Mouse (Mus musculus) heart, embryonic 11.5 days (tissue): ENCODE data around the gene Fgl2. TPM values are rescaled to one million over a fixed set of nuclear protein-coding genes. Genes with fewer than 3 reads are reported as not detected.

ENCODE experiments used
- ATAC-seq: fragments of 200-750 bp; cut with Nextera tagmentation; replicated peaks from 2 replicates; pipeline ENCODE4 v1.8.0; 2017; ENCODE audit warnings: moderate library complexity; ENCODE audit not compliant: insufficient number of reproducible peaks, low FRiP score, low TSS enrichment
- H3K27ac ChIP-seq: fragments of 300-500 bp; sonication (generic); 2 replicates; pipeline ENCODE4 v1.5.1; 2014; ENCODE audit warnings: mild to moderate bottlenecking, low read depth, low read length
- H3K27me3 ChIP-seq: fragments of 300-500 bp; sonication (generic); 2 replicates; pipeline ENCODE4 v1.6.1; 2014; ENCODE audit warnings: mild to moderate bottlenecking, low read length, mixed read lengths; ENCODE audit not compliant: control insufficient read depth, insufficient read depth
- H3K36me3 ChIP-seq: fragments of 300-500 bp; sonication (generic); 2 replicates; pipeline ENCODE4 v1.6.1; 2014; ENCODE audit warnings: mild to moderate bottlenecking, low read length, moderate library complexity, mixed read lengths; ENCODE audit not compliant: control insufficient read depth, insufficient read depth
- H3K4me1 ChIP-seq: fragments of 300-500 bp; sonication (generic); 2 replicates; pipeline ENCODE4 v1.6.1; 2014; ENCODE audit warnings: low read length; ENCODE audit not compliant: control insufficient read depth, insufficient read depth
- H3K4me2 ChIP-seq: fragments of 300-500 bp; sonication (generic); 2 replicates; pipeline ENCODE4 v1.6.1; 2014; ENCODE audit warnings: mild to moderate bottlenecking, moderate library complexity
- H3K4me3 ChIP-seq: fragments of 300-500 bp; sonication (generic); 2 replicates; pipeline ENCODE4 v1.5.1; 2014; ENCODE audit warnings: low read depth, low read length
- H3K9ac ChIP-seq: fragments of 300-500 bp; sonication (generic); 2 replicates; pipeline ENCODE4 v1.6.1; 2014; ENCODE audit warnings: mild to moderate bottlenecking, low read depth, low read length, moderate library complexity
- H3K9me3 ChIP-seq: fragments of 300-500 bp; sonication (generic); replicated peaks from 2 replicates; pipeline ENCODE4 v1.6.1; 2016; ENCODE audit warnings: low read length; ENCODE audit not compliant: control insufficient read depth
- WGBS: fragments of 180-500 bp; shearing (Covaris S2); extraction: QIAGEN DNeasy Blood & Tissue Kit; methylation state at CpG from one replicate; pipeline ENCODE4 v1.1.7; 2014; ENCODE audit not compliant: insufficient replicate concordance; 5-methylcytosine and 5-hydroxymethylcytosine counted together
- polyA plus RNA-seq: library from polyadenylated mRNA; unstranded; fragments of >200 nt; fragmentation: Nextera tagmentation; extraction: Ambion mirVana; gene quantifications from 2 replicates; pipeline ENCODE4 v1.2.1, GENCODE M21; 2014

The Fgl2 gene
- polyA plus RNA-seq, 1 experiment from 2014 or later, result 19.9 TPM

DNA sequence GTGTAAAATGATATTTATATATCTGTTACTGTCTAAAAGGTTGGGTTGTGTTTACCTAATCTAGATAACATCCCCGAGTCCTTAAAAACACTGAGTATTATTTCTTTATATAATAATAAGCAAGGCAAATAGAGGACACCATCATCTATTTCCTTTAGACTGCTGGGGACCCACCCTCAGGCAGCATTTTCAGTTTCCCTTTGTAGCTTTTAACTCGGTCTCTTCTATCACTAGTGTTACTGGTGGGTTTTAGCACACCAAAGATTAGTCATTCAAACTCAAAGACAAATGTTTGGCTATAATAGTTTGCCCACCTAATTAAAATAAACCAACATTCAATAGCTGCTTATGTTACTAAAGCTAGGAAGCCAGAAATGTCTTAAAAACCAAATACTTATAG is 6.0 kb downstream of the Fgl2 start:
- H3K36me3 ChIP-seq, result no peaks in the 10 kb centered on the region
- WGBS, result 55% methylated on average over 2 of the region's 2 CpGs
- H3K4me1 ChIP-seq, result peaks cover 15% of the 10 kb centered on the region
- no peak overlapping the region for H3K27ac ChIP-seq
- ATAC-seq, result no peak
- H3K4me3 ChIP-seq, result no peak overlapping the region
- H3K9ac ChIP-seq, result no peak overlapping the region
- no peak overlapping the region for H3K4me2 ChIP-seq
- H3K9me3 ChIP-seq, result no peaks in the 10 kb centered on the region
- H3K27me3 ChIP-seq, result no peaks in the 10 kb centered on the region

DNA sequence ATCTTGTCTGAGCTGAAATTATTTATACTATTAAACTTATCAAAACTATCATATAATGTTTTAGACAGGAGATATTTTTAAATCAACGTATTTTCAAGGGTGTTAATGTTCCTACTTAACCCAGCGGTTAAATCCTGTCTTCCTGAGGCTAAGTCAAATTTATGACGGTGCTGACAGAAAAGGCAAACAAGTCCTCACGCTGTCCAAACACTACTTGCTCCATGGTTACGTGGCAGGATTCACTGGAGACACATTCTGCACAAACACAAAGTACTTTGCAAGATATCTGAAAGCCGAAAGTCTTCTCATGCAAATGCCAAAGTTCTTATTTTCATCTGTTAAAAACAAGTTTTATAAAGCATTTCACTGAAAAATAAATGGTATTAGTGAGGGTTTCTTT is 9.5 kb downstream of the Fgl2 start:
- Histone ChIP-seq H3K4me2 (no peak overlapping the region), H3K9ac (no peak overlapping the region), H3K27me3 (no peaks in the 10 kb centered on the region), H3K4me1 (peaks cover 22% of the 10 kb centered on the region), H3K36me3 (no peaks in the 10 kb centered on the region), H3K4me3 (no peak overlapping the region), H3K27ac (no peak overlapping the region), H3K9me3 (no peaks in the 10 kb centered on the region)
- ATAC-seq, result no peak
- 63% methylated on average over 6 of the region's 6 CpGs for whole genome bisulfite sequencing

DNA sequence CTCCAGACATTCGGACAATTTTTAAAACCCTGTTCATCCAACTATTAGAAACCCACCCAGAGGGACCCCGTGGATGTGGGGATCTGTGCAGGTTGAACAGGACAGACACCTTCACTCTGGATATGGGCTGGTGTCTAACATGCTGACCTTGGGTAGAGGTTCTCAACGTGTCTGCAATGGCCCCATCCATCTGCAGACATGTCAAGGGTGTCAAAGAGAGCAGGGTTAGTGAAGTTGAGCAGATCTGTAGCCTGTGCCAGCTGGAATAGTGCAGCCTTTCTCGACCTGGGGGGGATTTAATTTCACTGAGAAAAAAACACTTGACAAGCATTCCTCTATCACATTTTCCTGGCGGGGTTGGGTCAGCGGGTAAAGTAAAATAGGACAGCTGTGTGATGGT is 10.2 kb downstream of the Fgl2 start:
- Histone ChIP-seq H3K9ac (no peak overlapping the region), H3K27me3 (no peaks in the 10 kb centered on the region), H3K27ac (no peak overlapping the region), H3K36me3 (no peaks in the 10 kb centered on the region), H3K4me1 (peaks cover 22% of the 10 kb centered on the region), H3K4me2 (no peak overlapping the region), H3K4me3 (no peak overlapping the region), H3K9me3 (no peaks in the 10 kb centered on the region)
- 53% methylated on average over 6 of the region's 6 CpGs for WGBS
- no peak for ATAC-seq

- Histone ChIP-seq H3K9ac (0 out of 2 replicates have a peak overlapping the region, but pooled peaks have one; percentile 34), H3K27ac (no peak overlapping the region), H3K27me3 (no peaks in the 10 kb centered on the region), H3K4me3 (no peak overlapping the region), H3K4me2 (peak overlapping the region; percentile 19; the same call in 1 of the 2 replicates), H3K4me1 (peaks cover 22% of the 10 kb centered on the region), H3K36me3 (no peaks in the 10 kb centered on the region), H3K9me3 (no peaks in the 10 kb centered on the region)
- ATAC-seq, result no peak; the same call in 1 of the 2 replicates
- WGBS, result 24% methylated on average over 14 of the region's 14 CpGs
Observed at GRCm38 (mm10) chr5:21383392-21384251, 11.2 kb downstream of the Fgl2 start.

- Histone ChIP-seq H3K36me3 (no peaks in the 10 kb centered on the region), H3K9me3 (no peaks in the 10 kb centered on the region), H3K4me3 (no peak overlapping the region), H3K9ac (no peak overlapping the region), H3K4me1 (peaks cover 18% of the 10 kb centered on the region), H3K27ac (no peak overlapping the region), H3K4me2 (no peak overlapping the region), H3K27me3 (no peaks in the 10 kb centered on the region)
- no peak for ATAC-seq
- WGBS, result 69% methylated on average over 13 of the region's 13 CpGs
Observed at GRCm38 (mm10) chr5:21384252-21384960, 12.0 kb downstream of the Fgl2 start.

DNA sequence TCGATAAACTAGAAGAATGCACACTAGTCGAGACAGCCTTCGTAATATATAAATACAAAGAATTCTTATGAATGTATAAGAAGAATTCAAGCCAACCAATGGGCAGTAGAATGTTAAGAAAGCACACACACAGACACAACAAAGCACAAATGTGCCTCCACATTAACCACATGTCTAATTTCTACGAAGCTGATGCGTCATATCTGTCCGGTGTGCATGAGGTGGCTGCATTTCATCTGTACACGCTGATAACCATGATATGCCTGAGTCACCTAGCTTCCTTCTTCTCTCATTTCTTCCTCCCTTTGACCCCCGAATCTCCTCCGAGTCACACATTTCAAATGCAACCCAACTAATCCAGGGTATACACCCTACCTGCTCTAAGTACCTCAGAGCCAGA is 12.5 kb downstream of the Fgl2 start:
- no peak for ATAC-seq
- peaks cover 16% of the 10 kb centered on the region for H3K4me1 ChIP-seq
- no peak overlapping the region for H3K27ac ChIP-seq
- H3K4me3 ChIP-seq, result no peak overlapping the region
- H3K27me3 ChIP-seq, result no peaks in the 10 kb centered on the region
- H3K9me3 ChIP-seq, result no peaks in the 10 kb centered on the region
- 86% methylated on average over 9 of the region's 9 CpGs for WGBS
- no peak overlapping the region for H3K9ac ChIP-seq
- no peak overlapping the region for H3K4me2 ChIP-seq
- no peaks in the 10 kb centered on the region for H3K36me3 ChIP-seq

- Histone ChIP-seq H3K4me3 (no peak overlapping the region), H3K9me3 (no peaks in the 10 kb centered on the region), H3K27ac (no peak overlapping the region), H3K4me2 (no peak overlapping the region), H3K27me3 (no peaks in the 10 kb centered on the region), H3K36me3 (no peaks in the 10 kb centered on the region), H3K9ac (no peak overlapping the region), H3K4me1 (peaks cover 19% of the 10 kb centered on the region)
- ATAC-seq, result no peak
- WGBS, result 66% methylated on average over 4 of the region's 4 CpGs
Observed at GRCm38 (mm10) chr5:21386432-21386831, 14.0 kb downstream of the Fgl2 start.

- Histone ChIP-seq H3K27ac (no peak overlapping the region), H3K9me3 (no peaks in the 10 kb centered on the region), H3K27me3 (no peaks in the 10 kb centered on the region), H3K4me3 (no peak overlapping the region), H3K9ac (no peak overlapping the region), H3K4me2 (no peak overlapping the region), H3K36me3 (no peaks in the 10 kb centered on the region), H3K4me1 (peaks cover 24% of the 10 kb centered on the region)
- ATAC-seq, result no peak
Observed at GRCm38 (mm10) chr5:21387340-21387739, 14.9 kb downstream of the Fgl2 start.
